Mouse (Mus musculus): ENCODE measurements at regions not wholly inside any gene's neighbourhood (a gene's known extent, or its start where the extent isn't known, plus 50 kb on each side); places are given as distances from the start of the nearest gene placed in this dataset.

DNA sequence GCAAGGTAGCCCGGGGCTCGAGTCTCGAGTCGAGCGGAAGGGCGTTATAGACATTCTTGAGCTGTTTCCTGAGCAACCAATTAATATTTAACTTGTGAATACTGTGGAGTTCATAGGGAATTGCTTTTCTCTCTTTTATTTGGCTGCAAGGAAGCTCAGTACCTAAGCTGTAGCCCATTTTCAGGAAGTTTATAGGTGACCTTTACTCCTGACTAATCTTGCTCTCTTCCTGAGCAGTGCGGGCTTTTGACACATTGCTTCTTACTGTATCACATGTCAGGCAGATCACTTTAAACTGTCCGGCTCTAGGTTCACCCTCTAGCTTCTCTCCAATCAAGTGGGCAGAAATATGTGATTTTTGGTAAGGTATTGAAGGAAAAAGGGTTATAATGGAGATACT lies 51.4 kb upstream of the Pard3b start:
- no peak for DNase-seq (ENCODE audit: low spot score)
